Comparison of ENCODE assay signal across 11 mouse cellular contexts in genomic region chr7:100003781-100004180, GRCm38 (mm10). TPM values are rescaled to one million over a fixed set of nuclear protein-coding genes. Genes with fewer than 3 reads are reported as not detected.
DNase-seq lines count a peak whose midpoint lies in the region; ATAC-seq and TF ChIP-seq lines count a peak whose summit lies in the region.
"Had no signal": no experiment of that assay in that cellular context is flagged by ENCODE, and none has a peak within 500 bp of the region (broad histone marks: within the 10 kb centered on the region; RNA-seq: fewer than 3 reads in every experiment).

No protein-coding gene starts in this region.

- peaks cover 49% of the 10 kb centered on the region for H3K27me3 ChIP-seq in intestine, postnatal 0 days (replicated peaks; ENCODE audit: control insufficient read depth, insufficient read depth, low read length)
- peaks cover 32% of the 10 kb centered on the region for H3K27me3 ChIP-seq in intestine, embryonic 16.5 days (replicated peaks; ENCODE audit: control insufficient read depth, insufficient read depth, low read length)

- no peak overlapping the region for H3K27ac ChIP-seq in intestine, postnatal 0 days (ENCODE audit: low read depth, low read length)
- H3K27ac ChIP-seq in intestine, embryonic 16.5 days (ENCODE audit: low read length) = no peak overlapping the region
- no peak overlapping the region for H3K27ac ChIP-seq in embryonic fibroblast, embryonic 13.5 days (ENCODE audit: insufficient read depth, low read length)
- H3K27ac ChIP-seq: embryonic facial prominence, embryonic 13.5 days; heart, embryonic 10.5 days had no signal

- H3K9me3 ChIP-seq in intestine, postnatal 0 days (ENCODE audit: control insufficient read depth) = no peaks in the 10 kb centered on the region
- no peaks in the 10 kb centered on the region for H3K9me3 ChIP-seq in intestine, embryonic 16.5 days (ENCODE audit: control insufficient read depth, low read length)
- H3K9me3 ChIP-seq: embryonic facial prominence, embryonic 13.5 days; heart, embryonic 10.5 days had no signal

- ATAC-seq in intestine, postnatal 0 days = no peak
- no peak for ATAC-seq in intestine, embryonic 16.5 days
- ATAC-seq in activated CD4-positive, CD25-positive, alpha-beta regulatory T cell, adult 4 months = no peak

- TF ChIP-seq POLR2A in embryonic fibroblast, embryonic 13.5 days (IDR thresholded peaks at IDR 0.05; ENCODE audit: low read depth, low read length) = no peak

- H3K4me1 ChIP-seq in intestine, postnatal 0 days (replicated peaks; ENCODE audit: control insufficient read depth, insufficient read depth, low read length) = 0 out of 2 replicates have a peak, but pooled peaks cover 3% of the 10 kb centered on the region
- 0 out of 2 replicates have a peak, but pooled peaks cover 3% of the 10 kb centered on the region for H3K4me1 ChIP-seq in intestine, embryonic 16.5 days (ENCODE audit: control insufficient read depth, insufficient read depth, low read length)
- H3K4me1 ChIP-seq in embryonic fibroblast, embryonic 13.5 days (ENCODE audit: control insufficient read depth, insufficient read depth, low read length) = peaks cover 1% of the 10 kb centered on the region; the same call in 1 of the 2 replicates

- DNase-seq in right cerebral cortex, postnatal 14 days = peak; percentile 20
- no peak for DNase-seq in right cerebral cortex, postnatal 36 days (ENCODE audit: low spot score in 2 of 2)
- DNase-seq in thymus, postnatal 36 days = peak; percentile 56 to 57
- no peak for DNase-seq in gastrocnemius, adult 8-10 months (ENCODE audit: low spot score in 2 of 2)

- no peaks in the 10 kb centered on the region for H3K36me3 ChIP-seq in intestine, postnatal 0 days (ENCODE audit: control insufficient read depth, insufficient read depth)
- H3K36me3 ChIP-seq in intestine, embryonic 16.5 days (ENCODE audit: control insufficient read depth, insufficient read depth, low read length) = no peaks in the 10 kb centered on the region
- H3K36me3 ChIP-seq: embryonic facial prominence, embryonic 13.5 days; heart, embryonic 10.5 days had no signal

- no peak overlapping the region for H3K4me3 ChIP-seq in intestine, postnatal 0 days (ENCODE audit: low read depth, low read length)
- H3K4me3 ChIP-seq in intestine, embryonic 16.5 days (ENCODE audit: low read length) = no peak overlapping the region
- H3K4me3 ChIP-seq in embryonic fibroblast, embryonic 13.5 days (ENCODE audit: insufficient read depth, low read length) = no peak overlapping the region
- H3K4me3 ChIP-seq: embryonic facial prominence, embryonic 13.5 days; heart, embryonic 10.5 days had no signal

- 51% methylated on average over 9 of the region's 9 CpGs for WGBS in intestine, postnatal 0 days
- WGBS in intestine, embryonic 16.5 days = 55% methylated on average over 9 of the region's 9 CpGs

- no peak overlapping the region for H3K4me2 ChIP-seq in intestine, postnatal 0 days (replicated peaks; ENCODE audit: low read depth)
- H3K4me2 ChIP-seq in intestine, embryonic 16.5 days (ENCODE audit: low read depth, low read length) = no peak overlapping the region
- H3K4me2 ChIP-seq: embryonic facial prominence, embryonic 13.5 days had no signal

- peak; percentile 70 for TF ChIP-seq CTCF in intestine, postnatal 0 days (IDR thresholded peaks at IDR 0.05; ENCODE audit: low read depth)
- TF ChIP-seq CTCF in embryonic fibroblast, embryonic 13.5 days (IDR thresholded peaks at IDR 0.05; ENCODE audit: borderline replicate concordance, insufficient read depth, low read length) = peak; percentile 64; the same call in 1 of the 2 replicates

- no peak overlapping the region for H3K9ac ChIP-seq in intestine, postnatal 0 days (ENCODE audit: low read depth, low read length)
- no peak overlapping the region for H3K9ac ChIP-seq in intestine, embryonic 16.5 days (ENCODE audit: low read depth, low read length)
- H3K9ac ChIP-seq: embryonic facial prominence, embryonic 13.5 days had no signal

RNA-seq across cellular contexts. Expression of gene Chrdl2, which starts 2.2 kb away (rescaled TPM):
- 1.0 and 1.2 TPM in 2 replicates for polyA plus RNA-seq in intestine, postnatal 0 days (2015; fragmentation: Nextera tagmentation; extraction: Ambion mirVana)
- polyA plus RNA-seq in intestine, embryonic 16.5 days (2015; fragmentation: Nextera tagmentation; extraction: Ambion mirVana) = 0.61 and 0.72 TPM in 2 replicates
- not detected in 2 replicates for polyA plus RNA-seq in embryonic fibroblast, embryonic 13.5 days (2011; ENCODE audit: insufficient read length, low read depth, missing spikeins)
- total RNA-seq in gastrocnemius, adult 8-10 months (2022) = 1 to 10 TPM; 1.0 to 1.5 (median 1.2) TPM
- polyA plus RNA-seq in activated CD4-positive, CD25-positive, alpha-beta regulatory T cell, adult 4 months (2017; shearing (Covaris generic)) = not detected
- polyA plus RNA-seq: liver, embryonic 16.5 days had no signal

RNA-seq across cellular contexts. Expression of gene Rnf169, which starts 23.5 kb away (rescaled TPM):
- polyA plus RNA-seq in intestine, postnatal 0 days (2015; fragmentation: Nextera tagmentation; extraction: Ambion mirVana) = 1.9 and 2.1 TPM in 2 replicates
- polyA plus RNA-seq in intestine, embryonic 16.5 days (2015; fragmentation: Nextera tagmentation; extraction: Ambion mirVana) = 2.6 and 3.1 TPM in 2 replicates
- 22.8 and 24.3 TPM in 2 replicates for polyA plus RNA-seq in embryonic fibroblast, embryonic 13.5 days (2011; ENCODE audit: insufficient read length, low read depth, missing spikeins)
- 1 to 10 TPM; 5.3 to 6.3 (median 5.5) TPM for total RNA-seq in gastrocnemius, adult 8-10 months (2022)
- 1 to 10 TPM; 6.0 to 6.6 TPM for polyA plus RNA-seq in activated CD4-positive, CD25-positive, alpha-beta regulatory T cell, adult 4 months (2017; shearing (Covaris generic))

Comparison
In these comparisons a context has a peak if more than half of its experiments do, and no peak if none do; other contexts are left out.
1. DNase-seq: peak in right cerebral cortex, postnatal 14 days (single experiment) and thymus, postnatal 36 days (2 of 2); none in right cerebral cortex, postnatal 36 days (0 of 2) and gastrocnemius, adult 8-10 months (0 of 2).